In genomic region chr1:64956479-64956961, GRCm38 (mm10) we compare ENCODE assay signal across 8 mouse cellular contexts. TPM values are rescaled to one million over a fixed set of nuclear protein-coding genes. Genes with fewer than 3 reads are reported as not detected.
DNase-seq lines count a peak whose midpoint lies in the region; ATAC-seq and TF ChIP-seq lines count a peak whose summit lies in the region.

Plekhm3 (minus strand) TSS chr1:64956824.

- 0 out of 2 replicates have a peak, but pooled peaks cover 3% of the 10 kb centered on the region for H3K4me1 ChIP-seq in hindbrain, embryonic 12.5 days
- H3K4me1 ChIP-seq in lung, postnatal 0 days (ENCODE audit: insufficient read depth, low read depth, low read length), result no peaks in the 10 kb centered on the region; the same call in 1 of the 2 replicates

- H3K9ac ChIP-seq in hindbrain, embryonic 12.5 days, result peak within 1 kb of the TSS; percentile 85
- H3K9ac ChIP-seq in lung, postnatal 0 days (replicated peaks; ENCODE audit: low read depth), result peak within 1 kb of the TSS; percentile 85

- DNase-seq in NIH3T3 (ENCODE audit: low read depth), result peak; percentile 90
- DNase-seq in cerebellum, postnatal 10 days, result peak; percentile 91
- peak; percentile 72 to 81 for DNase-seq in frontal cortex, postnatal 10 days (ENCODE audit: low spot score in 2 of 2)
- peak; percentile 84 to 88 for DNase-seq in layer of hippocampus, postnatal 10 days (ENCODE audit: low spot score in 2 of 2)
- peak; percentile 87 for DNase-seq in lung, postnatal 0 days (ENCODE audit: low spot score)
- DNase-seq in ovary, postnatal 10 days (ENCODE audit: low spot score), result peak; percentile 68
- DNase-seq in thymus, postnatal 0 days (ENCODE audit: low spot score), result peak; percentile 66

- 1% methylated on average over 43 of the region's 43 CpGs for WGBS in hindbrain, embryonic 12.5 days
- 1% methylated on average over 43 of the region's 43 CpGs for WGBS in lung, postnatal 0 days

- peak within 1 kb of the TSS; percentile 89 for H3K27ac ChIP-seq in hindbrain, embryonic 12.5 days
- peak within 1 kb of the TSS; percentile 51; the same call in 1 of the 2 replicates for H3K27ac ChIP-seq in lung, postnatal 0 days (ENCODE audit: low read length)

- peak within 1 kb of the TSS; percentile 52 for H3K4me2 ChIP-seq in hindbrain, embryonic 12.5 days (replicated peaks)
- peak within 1 kb of the TSS; percentile 59 for H3K4me2 ChIP-seq in lung, postnatal 0 days (replicated peaks; ENCODE audit: low read depth, low read length)

- TF ChIP-seq CTCF in lung, postnatal 0 days (IDR thresholded peaks at IDR 0.05), result no peak

- H3K9me3 ChIP-seq in hindbrain, embryonic 12.5 days (replicated peaks), result no peaks in the 10 kb centered on the region
- no peaks in the 10 kb centered on the region for H3K9me3 ChIP-seq in lung, postnatal 0 days (ENCODE audit: low read length)

- peak within 1 kb of the TSS; percentile 76 for H3K4me3 ChIP-seq in hindbrain, embryonic 12.5 days
- H3K4me3 ChIP-seq in lung, postnatal 0 days (ENCODE audit: low read depth, low read length), result peak within 1 kb of the TSS; percentile 95

- no peaks in the 10 kb centered on the region for H3K27me3 ChIP-seq in hindbrain, embryonic 12.5 days
- no peaks in the 10 kb centered on the region for H3K27me3 ChIP-seq in lung, postnatal 0 days (replicated peaks; ENCODE audit: insufficient read depth, low read length)

- H3K36me3 ChIP-seq in hindbrain, embryonic 12.5 days, result no peaks in the 10 kb centered on the region
- H3K36me3 ChIP-seq in lung, postnatal 0 days (ENCODE audit: insufficient read depth, low read length), result no peaks in the 10 kb centered on the region

- ATAC-seq in hindbrain, embryonic 12.5 days (ENCODE audit: low FRiP score), result peak; percentile 95
- ATAC-seq in lung, postnatal 0 days, result peak; percentile 95

- no peak for TF ChIP-seq EP300 in lung, postnatal 0 days (IDR thresholded peaks at IDR 0.05)

RNA-seq across cellular contexts. Expression of gene Plekhm3, which starts in this region (rescaled TPM):
- 11.8 and 13.4 TPM in 2 replicates for polyA plus RNA-seq in hindbrain, embryonic 12.5 days (2016; fragmentation: Nextera tagmentation; extraction: Ambion mirVana)
- 10 to 100 TPM; 21.7 to 26.2 TPM for total RNA-seq in layer of hippocampus, postnatal 10 days (2021)
- polyA plus RNA-seq in lung, postnatal 0 days (2015; fragmentation: Nextera tagmentation; extraction: Ambion mirVana), result 4.7 and 5.8 TPM in 2 replicates
- polyA plus RNA-seq in thymus, postnatal 0 days (2015; fragmentation: Nextera tagmentation; extraction: Ambion mirVana), result 2.9 and 5.2 TPM in 2 replicates

Comparison
In these comparisons a context has a peak if more than half of its experiments do, and no peak if none do; other contexts are left out.
1. Peak in every context shown above with its lines: DNase-seq, ATAC-seq, H3K4me3 ChIP-seq and H3K27ac ChIP-seq.